Mouse (Mus musculus) heart, embryonic 16.5 days (tissue): ENCODE data around the gene Tns2. TPM values are rescaled to one million over a fixed set of nuclear protein-coding genes. Genes with fewer than 3 reads are reported as not detected.

Experiments
- ATAC-seq: fragments of 200-750 bp; cut with Nextera tagmentation; replicated peaks from 2 replicates; pipeline ENCODE4 v1.8.0; 2017; ENCODE audit warnings: moderate number of reproducible peaks; ENCODE audit not compliant: insufficient read depth, low FRiP score; ENCODE audit errors: extremely low read depth
- H3K27ac ChIP-seq: fragments of 300-500 bp; sonication (generic); 2 replicates; pipeline ENCODE4 v1.5.1; 2014; ENCODE audit warnings: mild to moderate bottlenecking, low read length, control low read depth, moderate library complexity
- H3K27me3 ChIP-seq: fragments of 300-500 bp; sonication (generic); 2 replicates; pipeline ENCODE4 v1.6.1; 2014; ENCODE audit warnings: low read length, mixed read lengths; ENCODE audit not compliant: control insufficient read depth, insufficient read depth
- H3K36me3 ChIP-seq: fragments of 300-500 bp; sonication (generic); 2 replicates; pipeline ENCODE4 v1.6.1; 2014; ENCODE audit not compliant: control insufficient read depth, insufficient read depth
- H3K4me1 ChIP-seq: fragments of 300-500 bp; sonication (generic); 2 replicates; pipeline ENCODE4 v1.6.1; 2014; ENCODE audit warnings: low read length, mixed read lengths; ENCODE audit not compliant: control insufficient read depth, insufficient read depth
- H3K4me2 ChIP-seq: fragments of 300-500 bp; sonication (generic); 2 replicates; pipeline ENCODE4 v1.6.1; 2014; ENCODE audit warnings: low read depth, mild to moderate bottlenecking, control low read depth, low read length
- H3K4me3 ChIP-seq: fragments of 300-500 bp; sonication (generic); 2 replicates; pipeline ENCODE4 v1.5.1; 2014; ENCODE audit warnings: mild to moderate bottlenecking, control low read depth, low read length
- H3K9ac ChIP-seq: fragments of 300-500 bp; sonication (generic); 2 replicates; pipeline ENCODE4 v1.6.1; 2014; ENCODE audit warnings: low read length, control low read depth
- H3K9me3 ChIP-seq: fragments of 300-500 bp; sonication (generic); replicated peaks from 2 replicates; pipeline ENCODE4 v1.6.1; 2016; ENCODE audit warnings: low read length; ENCODE audit not compliant: control insufficient read depth
- WGBS: fragments of 180-500 bp; shearing (Covaris S2); extraction: QIAGEN DNeasy Blood & Tissue Kit; methylation state at CpG from one replicate; pipeline ENCODE4 v1.1.7; 2014; 5-methylcytosine and 5-hydroxymethylcytosine counted together
- polyA plus RNA-seq: library from polyadenylated mRNA; unstranded; fragments of >200 nt; fragmentation: Nextera tagmentation; extraction: Ambion mirVana; gene quantifications from 2 replicates; pipeline ENCODE4 v1.2.1, GENCODE M21; 2015

Tns2 gene
- polyA plus RNA-seq, 1 experiment from 2014 or later = 35.1 TPM

DNA sequence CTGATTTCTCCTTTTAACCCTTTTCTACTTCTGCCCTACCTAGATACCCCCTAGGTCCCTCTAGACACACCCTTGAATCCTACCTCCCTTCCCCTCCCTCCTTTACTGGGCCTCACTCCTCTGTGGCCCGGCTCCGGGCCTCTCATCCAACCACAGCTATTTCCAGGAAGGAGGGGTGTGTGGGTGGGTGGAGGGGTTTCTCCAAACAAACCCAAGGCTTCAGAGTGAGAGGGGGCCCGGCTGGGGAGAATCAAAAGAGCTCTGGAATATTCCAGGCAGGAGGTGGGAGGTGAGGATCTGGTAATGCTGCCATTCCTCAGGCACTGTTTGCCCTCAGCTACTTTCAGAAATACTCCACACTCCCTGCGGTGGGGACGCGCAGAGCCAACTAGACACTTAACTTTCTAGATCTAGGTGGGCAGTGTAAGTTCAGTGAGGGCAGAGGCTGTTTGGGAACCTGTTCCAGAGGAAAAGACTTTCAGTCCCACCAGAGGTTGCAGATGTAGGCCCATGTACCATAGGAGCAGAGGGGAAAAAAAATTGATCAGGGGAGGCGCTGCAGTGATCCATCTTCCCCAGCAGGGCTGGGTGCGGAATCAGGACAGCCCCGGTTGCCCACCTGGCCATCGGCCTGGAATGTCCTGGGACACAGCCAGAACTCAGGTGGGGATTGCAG is 921 bp downstream of the Tns2 start:
- H3K9ac ChIP-seq = peak overlapping the region; percentile 88
- H3K27me3 ChIP-seq = no peaks in the 10 kb centered on the region
- H3K9me3 ChIP-seq = no peaks in the 10 kb centered on the region
- no peak; the same call in 1 of the 2 replicates for ATAC-seq
- H3K27ac ChIP-seq = peak overlapping the region; percentile 98
- peak overlapping the region; percentile 73 for H3K4me3 ChIP-seq
- peak overlapping the region; percentile 97 for H3K4me2 ChIP-seq
- 16% methylated on average over 10 of the region's 10 CpGs for WGBS
- H3K4me1 ChIP-seq = peaks cover 72% of the 10 kb centered on the region
- peaks cover 4% of the 10 kb centered on the region for H3K36me3 ChIP-seq

GRCm38 (mm10) chr15:102101672-102102541 is 1.7 kb downstream of the Tns2 start:
- Histone ChIP-seq H3K36me3 (peaks cover 7% of the 10 kb centered on the region; the same call in 1 of the 2 replicates), H3K9me3 (no peaks in the 10 kb centered on the region), H3K4me3 (peak overlapping the region; percentile 73), H3K4me2 (peak overlapping the region; percentile 97), H3K9ac (peak overlapping the region; percentile 88), H3K27me3 (no peaks in the 10 kb centered on the region), H3K27ac (peak overlapping the region; percentile 98), H3K4me1 (peaks cover 78% of the 10 kb centered on the region)
- ATAC-seq = peak; percentile 54
- 20% methylated on average over 11 of the region's 11 CpGs for WGBS

- Histone ChIP-seq H3K27me3 (no peaks in the 10 kb centered on the region), H3K4me1 (peaks cover 81% of the 10 kb centered on the region), H3K36me3 (peaks cover 4% of the 10 kb centered on the region; the same call in 1 of the 2 replicates), H3K9ac (peak overlapping the region; percentile 87), H3K4me3 (peak overlapping the region; percentile 73), H3K27ac (peak overlapping the region; percentile 98), H3K4me2 (peak overlapping the region; percentile 97), H3K9me3 (no peaks in the 10 kb centered on the region)
- peak; percentile 9 for ATAC-seq
- WGBS = 15% methylated on average over 6 of the region's 6 CpGs
Observed at GRCm38 (mm10) chr15:102102548-102103121, 2.4 kb downstream of the Tns2 start.

GRCm38 (mm10) chr15:102103371-102103946 is 3.2 kb downstream of the Tns2 start:
- Histone ChIP-seq H3K4me2 (peak overlapping the region; percentile 97), H3K27me3 (no peaks in the 10 kb centered on the region), H3K4me1 (peaks cover 86% of the 10 kb centered on the region), H3K4me3 (peak overlapping the region; percentile 73), H3K27ac (peak overlapping the region; percentile 98), H3K36me3 (peaks cover 4% of the 10 kb centered on the region; the same call in 1 of the 2 replicates), H3K9me3 (no peaks in the 10 kb centered on the region), H3K9ac (peak overlapping the region; percentile 87)
- peak; percentile 7; the same call in 1 of the 2 replicates for ATAC-seq
- 8% methylated on average over 14 of the region's 14 CpGs for WGBS

GRCm38 (mm10) chr15:102103947-102104555 is 3.8 kb downstream of the Tns2 start:
- peaks cover 90% of the 10 kb centered on the region for H3K4me1 ChIP-seq
- H3K9ac ChIP-seq = peak overlapping the region; percentile 87
- ATAC-seq = no peak
- WGBS = 20% methylated on average over 12 of the region's 12 CpGs
- peak overlapping the region; percentile 98 for H3K27ac ChIP-seq
- H3K36me3 ChIP-seq = peaks cover 4% of the 10 kb centered on the region; the same call in 1 of the 2 replicates
- no peaks in the 10 kb centered on the region for H3K9me3 ChIP-seq
- H3K4me2 ChIP-seq = peak overlapping the region; percentile 97
- peak overlapping the region; percentile 73 for H3K4me3 ChIP-seq
- H3K27me3 ChIP-seq = no peaks in the 10 kb centered on the region

DNA sequence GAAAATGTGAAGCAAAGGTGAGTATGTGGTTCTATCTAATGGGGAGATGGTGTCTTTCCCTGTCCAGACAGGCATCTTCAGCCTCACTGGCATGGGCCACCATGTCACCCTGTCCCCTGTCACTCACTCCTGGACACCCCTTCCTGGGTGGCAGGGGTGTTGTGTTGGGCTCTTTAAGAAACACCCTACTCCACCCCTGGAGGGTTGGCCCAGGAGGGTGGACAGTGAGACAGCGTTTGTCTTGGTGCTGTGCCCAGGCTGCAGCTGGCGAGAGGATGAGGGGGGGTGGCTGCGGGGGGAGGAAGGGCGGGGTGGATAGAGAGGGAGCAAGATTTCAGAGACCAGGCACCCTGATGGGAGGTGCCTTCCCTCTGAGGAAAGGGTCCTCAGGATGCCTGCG is 5.1 kb downstream of the Tns2 start:
- Histone ChIP-seq H3K27ac (peak overlapping the region; percentile 45), H3K36me3 (peaks cover 13% of the 10 kb centered on the region; the same call in 1 of the 2 replicates), H3K4me2 (peak overlapping the region; percentile 97), H3K9me3 (no peaks in the 10 kb centered on the region), H3K4me3 (peak overlapping the region; percentile 7; the same call in 1 of the 2 replicates), H3K4me1 (peaks cover 85% of the 10 kb centered on the region), H3K27me3 (no peaks in the 10 kb centered on the region), H3K9ac (peak overlapping the region; percentile 35; the same call in 1 of the 2 replicates)
- 25% methylated on average over 5 of the region's 5 CpGs for WGBS
- no peak for ATAC-seq

- peak overlapping the region; percentile 23; the same call in 1 of the 2 replicates for H3K9ac ChIP-seq
- H3K9me3 ChIP-seq = no peaks in the 10 kb centered on the region
- peak overlapping the region; percentile 97 for H3K4me2 ChIP-seq
- H3K36me3 ChIP-seq = peaks cover 18% of the 10 kb centered on the region; the same call in 1 of the 2 replicates
- no peak overlapping the region; the same call in 1 of the 2 replicates for H3K27ac ChIP-seq
- H3K27me3 ChIP-seq = no peaks in the 10 kb centered on the region
- peak overlapping the region; percentile 7; the same call in 1 of the 2 replicates for H3K4me3 ChIP-seq
- 32% methylated on average over 18 of the region's 18 CpGs for WGBS
- peaks cover 79% of the 10 kb centered on the region for H3K4me1 ChIP-seq
- no peak for ATAC-seq
Observed at GRCm38 (mm10) chr15:102105764-102106730, 5.8 kb downstream of the Tns2 start.
